In genomic region chr9:69146937-69147336, GRCm38 (mm10) we compare ENCODE assay signal across 20 mouse cellular contexts.
DNase-seq lines count a peak whose midpoint lies in the region; ATAC-seq and TF ChIP-seq lines count a peak whose summit lies in the region.
"Had no signal": no experiment of that assay in that cellular context is flagged by ENCODE, and none has a peak within 500 bp of the region (broad histone marks: within the 10 kb centered on the region; RNA-seq: fewer than 3 reads in every experiment).

No protein-coding gene starts in this region.

- no peak for TF ChIP-seq POLR2A in lung, adult 2 months (IDR thresholded peaks at IDR 0.05; ENCODE audit: borderline replicate concordance, extremely low read depth, low read depth, low read length)

- no peaks in the 10 kb centered on the region for H3K4me1 ChIP-seq in lung, embryonic 14.5 days (ENCODE audit: insufficient read depth)
- H3K4me1 ChIP-seq in lung, adult 2 months (ENCODE audit: control insufficient read depth, insufficient read depth, low read length): 0 out of 2 replicates have a peak, but pooled peaks cover 3% of the 10 kb centered on the region
- peaks cover 11% of the 10 kb centered on the region for H3K4me1 ChIP-seq in hindbrain, embryonic 10.5 days (replicated peaks)
- H3K4me1 ChIP-seq: intestine, embryonic 15.5 days; liver, embryonic 15.5 days had no signal

- H3K36me3 ChIP-seq in lung, embryonic 14.5 days (ENCODE audit: insufficient read depth): no peaks in the 10 kb centered on the region
- no peaks in the 10 kb centered on the region for H3K36me3 ChIP-seq in hindbrain, embryonic 10.5 days
- H3K36me3 ChIP-seq: heart, embryonic 12.5 days; intestine, embryonic 15.5 days; liver, embryonic 15.5 days; midbrain, embryonic 13.5 days had no signal

- 93% methylated on average over 1 of the region's 1 CpGs for WGBS in lung, embryonic 14.5 days
- WGBS in lung, adult 2 months: 90% methylated on average over 1 of the region's 1 CpGs
- 89% methylated on average over 1 of the region's 1 CpGs for WGBS in hindbrain, embryonic 10.5 days

- TF ChIP-seq CTCF in gastrocnemius, adult 2 months (IDR thresholded peaks at IDR 0.05): peak; percentile 42
- TF ChIP-seq CTCF in lung, embryonic 14.5 days (IDR thresholded peaks at IDR 0.05; ENCODE audit: low read depth): peak; percentile 43
- TF ChIP-seq CTCF in lung, adult 2 months (IDR thresholded peaks at IDR 0.05; ENCODE audit: insufficient read depth, low read length): no peak

- no peak overlapping the region for H3K4me2 ChIP-seq in lung, embryonic 14.5 days
- H3K4me2 ChIP-seq: heart, embryonic 12.5 days; intestine, embryonic 15.5 days; liver, embryonic 15.5 days; midbrain, embryonic 13.5 days had no signal

- intact Hi-C loops in gastrocnemius, adult 2 months (cut with DNase I): no loop called here

- DNase-seq in gastrocnemius, adult 2 months: no peak
- no peak for DNase-seq in gastrocnemius, postnatal 25 days
- no peak for DNase-seq in lung, embryonic 14.5 days
- no peak for DNase-seq in lung, adult 2 months
- peak; percentile 3 for DNase-seq in NIH3T3 (ENCODE audit: low read depth)
- DNase-seq in naive thymus-derived CD4-positive, alpha-beta T cell, adult 2 months (ENCODE audit: low read depth): peak; percentile 43
- no peak for DNase-seq in natural killer cell, adult 2 months (ENCODE audit: low spot score in 2 of 2)
- no peak for DNase-seq in hindbrain, embryonic 10.5 days (ENCODE audit: low spot score)
- DNase-seq: adrenal gland, adult 8-10 months; cerebellum, postnatal 10 days; embryo, embryonic 11 days; heart, postnatal 36 days; kidney, postnatal 10 days; right cerebral cortex, postnatal 14 days had no signal

- no peaks in the 10 kb centered on the region for H3K27me3 ChIP-seq in lung, embryonic 14.5 days (ENCODE audit: insufficient read depth, low read length)
- peaks cover 3% of the 10 kb centered on the region; the same call in 1 of the 2 replicates for H3K27me3 ChIP-seq in hindbrain, embryonic 10.5 days (ENCODE audit: insufficient read depth, poor library complexity, severe bottlenecking)
- H3K27me3 ChIP-seq: heart, embryonic 12.5 days; intestine, embryonic 15.5 days; liver, embryonic 15.5 days had no signal

- H3K27ac ChIP-seq in gastrocnemius, adult 2 months: no peak overlapping the region
- H3K27ac ChIP-seq in lung, embryonic 14.5 days (ENCODE audit: low read depth): no peak overlapping the region
- no peak overlapping the region for H3K27ac ChIP-seq in hindbrain, embryonic 10.5 days
- H3K27ac ChIP-seq: intestine, embryonic 15.5 days; liver, embryonic 15.5 days; macrophage; midbrain, embryonic 13.5 days had no signal

- ATAC-seq in lung, embryonic 14.5 days (ENCODE audit: insufficient read depth): no peak
- ATAC-seq: forebrain, embryonic 14.5 days; intestine, embryonic 15.5 days; midbrain, embryonic 13.5 days had no signal

- no peaks in the 10 kb centered on the region for H3K9me3 ChIP-seq in lung, embryonic 14.5 days (ENCODE audit: low read depth, low read length)
- H3K9me3 ChIP-seq in hindbrain, embryonic 10.5 days: peaks cover 10% of the 10 kb centered on the region; the same call in 1 of the 2 replicates
- H3K9me3 ChIP-seq: intestine, embryonic 15.5 days; liver, embryonic 15.5 days; midbrain, embryonic 13.5 days had no signal

- H3K4me3 ChIP-seq in gastrocnemius, adult 2 months: no peak overlapping the region
- no peak overlapping the region for H3K4me3 ChIP-seq in lung, embryonic 14.5 days (ENCODE audit: low read depth, low read length)
- H3K4me3 ChIP-seq in lung, adult 2 months (replicated peaks; ENCODE audit: extremely low read depth, low read depth, low read length): no peak overlapping the region
- no peak overlapping the region for H3K4me3 ChIP-seq in hindbrain, embryonic 10.5 days
- H3K4me3 ChIP-seq: heart, embryonic 12.5 days; intestine, embryonic 15.5 days; liver, embryonic 15.5 days; midbrain, embryonic 13.5 days had no signal

- H3K9ac ChIP-seq in lung, embryonic 14.5 days: no peak overlapping the region
- H3K9ac ChIP-seq: heart, embryonic 12.5 days; intestine, embryonic 15.5 days; liver, embryonic 15.5 days; midbrain, embryonic 13.5 days had no signal

Comparison
In these comparisons a context has a peak if more than half of its experiments do, and no peak if none do; other contexts are left out.
1. DNase-seq: peak in NIH3T3 (single experiment) and naive thymus-derived CD4-positive, alpha-beta T cell, adult 2 months (single experiment); none in gastrocnemius, adult 2 months (single experiment), gastrocnemius, postnatal 25 days (single experiment), lung, embryonic 14.5 days (single experiment), lung, adult 2 months (single experiment), natural killer cell, adult 2 months (0 of 2) and hindbrain, embryonic 10.5 days (single experiment).